Mouse (Mus musculus) midbrain, embryonic 15.5 days (tissue): ENCODE measurements around the gene Glb1. TPM values are rescaled to one million over a fixed set of nuclear protein-coding genes. Genes with fewer than 3 reads are reported as not detected.
A peak's percentile ranks its signal among the peaks of the same experiment; 100 is the strongest.

Experiments
- ATAC-seq: fragments of 200-750 bp; cut with Nextera tagmentation; replicated peaks from 2 replicates; pipeline ENCODE4 v1.8.0; 2017; ENCODE audit warnings: moderate TSS enrichment
- H3K27ac ChIP-seq: fragments of 300-500 bp; sonication (generic); 2 replicates; pipeline ENCODE4 v1.5.1; 2015; ENCODE audit warnings: mild to moderate bottlenecking, inconsistent platforms
- H3K27me3 ChIP-seq: fragments of 300-500 bp; sonication (generic); replicated peaks from 2 replicates; pipeline ENCODE4 v1.6.1; 2015; ENCODE audit warnings: inconsistent platforms
- H3K36me3 ChIP-seq: fragments of 300-500 bp; sonication (generic); replicated peaks from 2 replicates; pipeline ENCODE4 v1.6.1; 2015; ENCODE audit warnings: inconsistent platforms
- H3K4me1 ChIP-seq: fragments of 300-500 bp; sonication (generic); 2 replicates; pipeline ENCODE4 v1.6.1; 2015; ENCODE audit warnings: inconsistent platforms
- H3K4me2 ChIP-seq: fragments of 300-500 bp; sonication (generic); 2 replicates; pipeline ENCODE4 v1.6.1; 2015; ENCODE audit warnings: inconsistent platforms, mild to moderate bottlenecking, moderate library complexity
- H3K4me3 ChIP-seq: fragments of 300-500 bp; sonication (generic); 2 replicates; pipeline ENCODE4 v1.5.1; 2015; ENCODE audit warnings: mild to moderate bottlenecking, inconsistent platforms
- H3K9ac ChIP-seq: fragments of 300-500 bp; sonication (generic); 2 replicates; pipeline ENCODE4 v1.6.1; 2015; ENCODE audit warnings: mild to moderate bottlenecking, inconsistent platforms
- H3K9me3 ChIP-seq: fragments of 300-500 bp; sonication (generic); 2 replicates; pipeline ENCODE4 v1.6.1; 2016; ENCODE audit warnings: inconsistent platforms
- WGBS: fragments of 180-500 bp; shearing (Covaris S2); methylation state at CpG from one replicate; pipeline ENCODE4 v1.1.7; 2015; ENCODE audit warnings: mixed read lengths; 5-methylcytosine and 5-hydroxymethylcytosine counted together
- polyA plus RNA-seq: library from polyadenylated mRNA; unstranded; fragments of >200 nt; fragmentation: Nextera tagmentation; extraction: Ambion mirVana; gene quantifications from 2 replicates; pipeline ENCODE4 v1.2.1, GENCODE M21; 2015

Glb1 gene
- polyA plus RNA-seq, 1 experiment from 2014 or later = 27.3 TPM

- H3K27me3 ChIP-seq = no peaks in the 10 kb centered on the region
- H3K9me3 ChIP-seq = no peaks in the 10 kb centered on the region
- WGBS = 5% methylated on average over 16 of the region's 16 CpGs
- H3K4me3 ChIP-seq = peak overlapping the region; percentile 68
- peak overlapping the region; percentile 78 for H3K9ac ChIP-seq
- H3K36me3 ChIP-seq = peaks cover 19% of the 10 kb centered on the region
- H3K4me2 ChIP-seq = peak overlapping the region; percentile 69
- peaks cover 11% of the 10 kb centered on the region for H3K4me1 ChIP-seq
- peak; percentile 29 for ATAC-seq
- H3K27ac ChIP-seq = peak overlapping the region; percentile 84
Measured at GRCm38 (mm10) chr9:114401685-114402080, 807 bp downstream of the Glb1 start.

GRCm38 (mm10) chr9:114407676-114408075, 6.8 kb downstream of the Glb1 start:
- Histone ChIP-seq H3K9ac (no peak overlapping the region), H3K9me3 (no peaks in the 10 kb centered on the region), H3K4me2 (no peak overlapping the region), H3K27ac (no peak overlapping the region), H3K27me3 (no peaks in the 10 kb centered on the region), H3K4me3 (no peak overlapping the region), H3K36me3 (peaks cover 23% of the 10 kb centered on the region), H3K4me1 (no peaks in the 10 kb centered on the region)
- 80% methylated on average over 2 of the region's 2 CpGs for WGBS
- no peak for ATAC-seq

- no peak overlapping the region for H3K4me2 ChIP-seq
- no peaks in the 10 kb centered on the region for H3K9me3 ChIP-seq
- whole genome bisulfite sequencing = 97% methylated on average over 11 of the region's 11 CpGs
- H3K36me3 ChIP-seq = peaks cover 15% of the 10 kb centered on the region
- no peak overlapping the region for H3K27ac ChIP-seq
- ATAC-seq = no peak
- no peak overlapping the region for H3K4me3 ChIP-seq
- H3K27me3 ChIP-seq = no peaks in the 10 kb centered on the region
- no peak overlapping the region for H3K9ac ChIP-seq
- no peaks in the 10 kb centered on the region for H3K4me1 ChIP-seq
Measured at GRCm38 (mm10) chr9:114410313-114410862, 9.5 kb downstream of the Glb1 start.

GRCm38 (mm10) chr9:114411295-114411694, 10.4 kb downstream of the Glb1 start:
- 85% methylated on average over 5 of the region's 5 CpGs for WGBS
- H3K9me3 ChIP-seq = no peaks in the 10 kb centered on the region
- no peak overlapping the region for H3K4me3 ChIP-seq
- peaks cover 8% of the 10 kb centered on the region; the same call in 1 of the 2 replicates for H3K36me3 ChIP-seq
- H3K27ac ChIP-seq = no peak overlapping the region
- no peaks in the 10 kb centered on the region for H3K27me3 ChIP-seq
- no peak overlapping the region for H3K4me2 ChIP-seq
- ATAC-seq = no peak
- no peaks in the 10 kb centered on the region for H3K4me1 ChIP-seq
- H3K9ac ChIP-seq = no peak overlapping the region

GRCm38 (mm10) chr9:114412406-114412805, 11.5 kb downstream of the Glb1 start:
- H3K9ac ChIP-seq = no peak overlapping the region
- H3K27ac ChIP-seq = no peak overlapping the region
- no peak for ATAC-seq
- H3K4me1 ChIP-seq = no peaks in the 10 kb centered on the region
- H3K4me3 ChIP-seq = no peak overlapping the region
- no peaks in the 10 kb centered on the region for H3K27me3 ChIP-seq
- peaks cover 4% of the 10 kb centered on the region; the same call in 1 of the 2 replicates for H3K36me3 ChIP-seq
- no peak overlapping the region for H3K4me2 ChIP-seq
- H3K9me3 ChIP-seq = no peaks in the 10 kb centered on the region
- WGBS = 93% methylated on average over 9 of the region's 9 CpGs

- ATAC-seq = no peak
- Histone ChIP-seq H3K27me3 (no peaks in the 10 kb centered on the region), H3K4me3 (no peak overlapping the region), H3K4me1 (no peaks in the 10 kb centered on the region), H3K4me2 (no peak overlapping the region), H3K9ac (no peak overlapping the region), H3K9me3 (no peaks in the 10 kb centered on the region), H3K27ac (no peak overlapping the region), H3K36me3 (no peaks in the 10 kb centered on the region; the same call in 1 of the 2 replicates)
- 89% methylated on average over 12 of the region's 12 CpGs for WGBS
Measured at GRCm38 (mm10) chr9:114413866-114414265, 13.0 kb downstream of the Glb1 start.

GRCm38 (mm10) chr9:114415701-114416100, 14.8 kb downstream of the Glb1 start:
- H3K4me2 ChIP-seq = no peak overlapping the region
- H3K4me3 ChIP-seq = no peak overlapping the region
- H3K27me3 ChIP-seq = no peaks in the 10 kb centered on the region
- no peaks in the 10 kb centered on the region for H3K9me3 ChIP-seq
- no peaks in the 10 kb centered on the region; the same call in 1 of the 2 replicates for H3K36me3 ChIP-seq
- no peaks in the 10 kb centered on the region for H3K4me1 ChIP-seq
- ATAC-seq = no peak
- H3K9ac ChIP-seq = no peak overlapping the region
- H3K27ac ChIP-seq = no peak overlapping the region
- 25% methylated on average over 11 of the region's 11 CpGs for WGBS

GRCm38 (mm10) chr9:114416646-114417517, 16.0 kb downstream of the Glb1 start:
- no peak overlapping the region for H3K4me3 ChIP-seq
- ATAC-seq = no peak
- WGBS = 94% methylated on average over 21 of the region's 21 CpGs
- H3K36me3 ChIP-seq = no peaks in the 10 kb centered on the region
- no peak overlapping the region for H3K27ac ChIP-seq
- no peaks in the 10 kb centered on the region for H3K4me1 ChIP-seq
- H3K4me2 ChIP-seq = no peak overlapping the region
- H3K9me3 ChIP-seq = no peaks in the 10 kb centered on the region
- H3K27me3 ChIP-seq = no peaks in the 10 kb centered on the region
- no peak overlapping the region for H3K9ac ChIP-seq

- no peaks in the 10 kb centered on the region for H3K27me3 ChIP-seq
- H3K36me3 ChIP-seq = no peaks in the 10 kb centered on the region
- H3K9ac ChIP-seq = no peak overlapping the region
- no peak overlapping the region for H3K4me2 ChIP-seq
- no peaks in the 10 kb centered on the region for H3K4me1 ChIP-seq
- H3K4me3 ChIP-seq = no peak overlapping the region
- no peak overlapping the region for H3K27ac ChIP-seq
- no peaks in the 10 kb centered on the region for H3K9me3 ChIP-seq
- WGBS = 71% methylated on average over 7 of the region's 7 CpGs
- no peak for ATAC-seq
Measured at GRCm38 (mm10) chr9:114418187-114418586, 17.3 kb downstream of the Glb1 start.

GRCm38 (mm10) chr9:114420443-114420842, 19.6 kb downstream of the Glb1 start:
- Histone ChIP-seq H3K9ac (no peak overlapping the region), H3K9me3 (no peaks in the 10 kb centered on the region), H3K4me3 (no peak overlapping the region), H3K36me3 (peaks cover 3% of the 10 kb centered on the region; the same call in 1 of the 2 replicates), H3K4me2 (no peak overlapping the region), H3K27me3 (no peaks in the 10 kb centered on the region), H3K27ac (no peak overlapping the region), H3K4me1 (no peaks in the 10 kb centered on the region)
- ATAC-seq = no peak
- WGBS = 73% methylated on average over 8 of the region's 8 CpGs

GRCm38 (mm10) chr9:114421045-114421444, 20.2 kb downstream of the Glb1 start:
- no peak overlapping the region for H3K9ac ChIP-seq
- no peaks in the 10 kb centered on the region for H3K27me3 ChIP-seq
- H3K36me3 ChIP-seq = peaks cover 6% of the 10 kb centered on the region; the same call in 1 of the 2 replicates
- H3K27ac ChIP-seq = no peak overlapping the region
- H3K4me3 ChIP-seq = no peak overlapping the region
- H3K4me1 ChIP-seq = no peaks in the 10 kb centered on the region
- H3K9me3 ChIP-seq = no peaks in the 10 kb centered on the region
- 74% methylated on average over 3 of the region's 3 CpGs for WGBS
- ATAC-seq = no peak
- no peak overlapping the region for H3K4me2 ChIP-seq

- Histone ChIP-seq H3K27ac (no peak overlapping the region), H3K9ac (no peak overlapping the region), H3K4me3 (no peak overlapping the region), H3K27me3 (no peaks in the 10 kb centered on the region), H3K4me1 (no peaks in the 10 kb centered on the region), H3K36me3 (peaks cover 6% of the 10 kb centered on the region; the same call in 1 of the 2 replicates), H3K4me2 (no peak overlapping the region), H3K9me3 (no peaks in the 10 kb centered on the region)
- WGBS = 94% methylated on average over 7 of the region's 7 CpGs
- ATAC-seq = no peak
Measured at GRCm38 (mm10) chr9:114421797-114422196, 20.9 kb downstream of the Glb1 start.
